Mouse (Mus musculus) lung, embryonic 14.5 days (tissue): ENCODE measurements around the gene Ptprg. TPM values are rescaled to one million over a fixed set of nuclear protein-coding genes. Genes with fewer than 3 reads are reported as not detected.

ENCODE experiments used
- ATAC-seq: fragments of 200-750 bp; cut with Nextera tagmentation; 2 replicates; pipeline ENCODE4 v1.8.0; 2017; ENCODE audit warnings: mild to moderate bottlenecking, moderate TSS enrichment, moderate library complexity; ENCODE audit not compliant: insufficient read depth
- DNase-seq: peaks from one replicate; pipeline ENCODE4 v3.0.0-alpha.2; 2015
- H3K27ac ChIP-seq: fragments of 300-500 bp; sonication (generic); 2 replicates; pipeline ENCODE4 v1.5.1; 2014; ENCODE audit warnings: low read depth, mild to moderate bottlenecking, moderate library complexity
- H3K27me3 ChIP-seq: fragments of 300-500 bp; sonication (generic); 2 replicates; pipeline ENCODE4 v1.6.1; 2014; ENCODE audit warnings: low read length, control low read depth; ENCODE audit not compliant: insufficient read depth
- H3K36me3 ChIP-seq: fragments of 300-500 bp; sonication (generic); 2 replicates; pipeline ENCODE4 v1.6.1; 2014; ENCODE audit warnings: control low read depth; ENCODE audit not compliant: insufficient read depth
- H3K4me1 ChIP-seq: fragments of 300-500 bp; sonication (generic); 2 replicates; pipeline ENCODE4 v1.6.1; 2014; ENCODE audit warnings: antibody characterized with exemption, control low read depth; ENCODE audit not compliant: insufficient read depth
- H3K4me2 ChIP-seq: fragments of 300-500 bp; sonication (generic); 2 replicates; pipeline ENCODE4 v1.6.1; 2014; ENCODE audit warnings: mild to moderate bottlenecking
- H3K4me3 ChIP-seq: fragments of 300-500 bp; sonication (generic); 2 replicates; pipeline ENCODE4 v1.5.1; 2014; ENCODE audit warnings: low read depth, low read length
- H3K9ac ChIP-seq: fragments of 300-500 bp; sonication (generic); 2 replicates; pipeline ENCODE4 v1.6.1; 2014
- H3K9me3 ChIP-seq: fragments of 300-500 bp; sonication (generic); 2 replicates; pipeline ENCODE4 v1.6.1; 2016; ENCODE audit warnings: low read depth, low read length, control low read depth
- CTCF ChIP-seq: IDR thresholded peaks from 2 replicates; pipeline ENCODE4 v1.5.1; 2016; ENCODE audit warnings: antibody characterized with exemption, low read depth
- WGBS: fragments of 180-500 bp; shearing (Covaris S2); extraction: QIAGEN DNeasy Blood & Tissue Kit; methylation state at CpG from one replicate; pipeline ENCODE4 v1.1.7; 2014; 5-methylcytosine and 5-hydroxymethylcytosine counted together
- polyA plus RNA-seq: library from polyadenylated mRNA; unstranded; fragments of >200 nt; fragmentation: Nextera tagmentation; extraction: Ambion mirVana; gene quantifications from 2 replicates; pipeline ENCODE4 v1.2.1, GENCODE M21; 2014

Gene Ptprg
- polyA plus RNA-seq, 1 experiment from 2014 or later = 43.2 TPM

DNA sequence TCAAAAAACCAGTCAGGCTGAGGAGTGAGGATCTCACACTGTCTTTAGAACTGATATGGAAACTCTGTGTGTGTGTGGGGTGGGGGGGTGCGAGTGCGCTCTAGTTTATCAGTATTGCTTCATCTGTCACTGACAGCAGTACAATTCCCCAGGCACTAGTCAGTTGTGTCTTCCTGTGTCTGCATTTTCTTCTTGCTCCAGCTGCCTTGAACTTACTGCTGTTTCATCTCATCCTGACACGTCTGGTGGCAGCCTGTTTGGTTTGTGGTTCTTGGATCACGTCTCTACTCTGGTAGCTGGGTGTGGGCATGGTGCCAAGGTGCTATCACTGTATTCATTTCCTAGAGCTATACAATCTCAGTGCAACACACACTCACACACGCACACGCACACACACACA lies 64.0 kb downstream of the Ptprg start:
- DNase-seq = peak; percentile 93
- TF ChIP-seq CTCF = no peak
- no peak overlapping the region for H3K4me3 ChIP-seq
- no peak overlapping the region for H3K27ac ChIP-seq
- no peaks in the 10 kb centered on the region for H3K36me3 ChIP-seq
- no peaks in the 10 kb centered on the region for H3K9me3 ChIP-seq
- peaks cover 20% of the 10 kb centered on the region for H3K4me1 ChIP-seq
- H3K4me2 ChIP-seq = no peak overlapping the region
- no peak overlapping the region for H3K9ac ChIP-seq
- no peaks in the 10 kb centered on the region for H3K27me3 ChIP-seq
- WGBS = 23% methylated on average over 6 of the region's 6 CpGs
- ATAC-seq = peak; percentile 95

DNA sequence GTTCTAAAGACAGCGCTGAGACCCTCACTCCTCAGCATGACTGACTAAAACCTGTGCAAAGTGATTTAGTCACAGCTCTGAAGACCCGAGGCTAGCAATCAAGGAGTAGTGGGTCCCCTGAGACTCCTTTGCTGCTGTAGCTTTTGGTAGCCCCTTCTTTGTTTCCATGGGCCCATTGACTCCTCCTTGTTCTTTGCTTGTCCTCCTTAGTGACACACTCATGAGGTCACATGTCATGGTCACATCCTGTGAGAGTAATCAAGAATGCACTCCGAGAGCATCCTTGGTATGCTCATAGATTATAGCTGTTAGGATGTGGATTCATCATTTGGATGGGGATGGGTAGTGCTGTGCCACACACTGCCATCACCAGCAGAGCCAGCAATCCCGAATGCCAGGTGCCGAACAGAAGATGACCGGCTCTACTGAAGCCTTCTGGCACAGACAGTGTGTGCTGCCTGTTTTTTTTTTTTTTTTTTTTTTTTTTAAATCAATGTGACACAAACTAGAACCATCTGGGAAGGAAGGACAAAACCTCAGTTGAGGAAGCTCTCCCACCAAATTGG lies 64.9 kb downstream of the Ptprg start:
- H3K9me3 ChIP-seq = no peaks in the 10 kb centered on the region
- peaks cover 12% of the 10 kb centered on the region; the same call in 1 of the 2 replicates for H3K4me1 ChIP-seq
- no peak overlapping the region for H3K4me2 ChIP-seq
- no peaks in the 10 kb centered on the region for H3K27me3 ChIP-seq
- H3K27ac ChIP-seq = no peak overlapping the region
- H3K9ac ChIP-seq = no peak overlapping the region
- peak; percentile 48 for DNase-seq
- 54% methylated on average over 6 of the region's 6 CpGs for WGBS
- peak; percentile 37 for ATAC-seq
- no peaks in the 10 kb centered on the region for H3K36me3 ChIP-seq
- TF ChIP-seq CTCF = no peak
- no peak overlapping the region for H3K4me3 ChIP-seq

DNA sequence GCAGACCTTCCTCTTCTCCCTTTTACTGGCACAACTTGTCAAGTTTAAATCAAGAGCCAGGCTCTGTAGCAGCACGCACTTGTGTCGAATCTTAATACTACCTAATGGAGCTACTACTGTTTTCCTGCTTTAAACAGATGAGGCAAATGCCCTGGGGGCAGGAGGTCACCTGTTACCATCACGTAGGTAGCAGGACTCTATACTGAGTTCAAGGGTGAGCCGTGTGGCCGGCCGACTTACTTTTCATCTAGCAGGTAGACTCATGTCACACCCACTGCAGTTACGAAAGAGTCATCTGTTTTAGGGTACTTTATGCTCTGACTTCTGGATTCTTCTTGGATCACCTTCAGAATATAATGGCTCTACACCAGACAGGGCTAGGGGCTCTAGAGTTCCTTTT lies 66.3 kb downstream of the Ptprg start:
- no peak for TF ChIP-seq CTCF
- no peaks in the 10 kb centered on the region for H3K9me3 ChIP-seq
- no peak overlapping the region for H3K4me3 ChIP-seq
- H3K36me3 ChIP-seq = no peaks in the 10 kb centered on the region
- ATAC-seq (no peak), DNase-seq (no peak)
- no peak overlapping the region for H3K4me2 ChIP-seq
- H3K27ac ChIP-seq = no peak overlapping the region
- no peaks in the 10 kb centered on the region for H3K27me3 ChIP-seq
- peaks cover 10% of the 10 kb centered on the region; the same call in 1 of the 2 replicates for H3K4me1 ChIP-seq
- no peak overlapping the region for H3K9ac ChIP-seq
- 82% methylated on average over 7 of the region's 7 CpGs for WGBS

DNA sequence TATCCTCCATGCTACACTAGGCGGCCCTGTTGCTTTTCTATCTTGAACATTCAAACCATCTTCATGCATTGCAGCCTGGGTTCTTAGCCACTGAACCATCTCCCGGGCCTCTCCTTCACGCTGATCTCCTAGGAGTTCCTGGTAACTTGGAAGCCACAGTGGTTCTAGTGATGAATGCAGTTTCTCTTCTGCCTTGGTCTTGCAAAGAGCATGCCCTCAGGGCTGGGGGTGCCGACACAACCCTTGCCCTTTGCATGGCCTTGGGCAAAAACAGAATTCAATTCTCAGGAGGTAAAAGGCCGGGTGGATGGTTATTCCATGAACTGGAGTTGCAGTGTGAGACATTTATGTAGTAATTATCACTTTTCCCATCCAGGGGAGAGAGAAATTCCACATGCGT lies 67.0 kb downstream of the Ptprg start:
- Histone ChIP-seq H3K9me3 (no peaks in the 10 kb centered on the region), H3K4me2 (no peak overlapping the region), H3K27ac (no peak overlapping the region), H3K9ac (no peak overlapping the region), H3K4me3 (no peak overlapping the region), H3K27me3 (no peaks in the 10 kb centered on the region), H3K36me3 (no peaks in the 10 kb centered on the region), H3K4me1 (peaks cover 10% of the 10 kb centered on the region; the same call in 1 of the 2 replicates)
- ATAC-seq (no peak), DNase-seq (no peak)
- TF ChIP-seq CTCF = no peak
- 85% methylated on average over 6 of the region's 6 CpGs for WGBS

DNA sequence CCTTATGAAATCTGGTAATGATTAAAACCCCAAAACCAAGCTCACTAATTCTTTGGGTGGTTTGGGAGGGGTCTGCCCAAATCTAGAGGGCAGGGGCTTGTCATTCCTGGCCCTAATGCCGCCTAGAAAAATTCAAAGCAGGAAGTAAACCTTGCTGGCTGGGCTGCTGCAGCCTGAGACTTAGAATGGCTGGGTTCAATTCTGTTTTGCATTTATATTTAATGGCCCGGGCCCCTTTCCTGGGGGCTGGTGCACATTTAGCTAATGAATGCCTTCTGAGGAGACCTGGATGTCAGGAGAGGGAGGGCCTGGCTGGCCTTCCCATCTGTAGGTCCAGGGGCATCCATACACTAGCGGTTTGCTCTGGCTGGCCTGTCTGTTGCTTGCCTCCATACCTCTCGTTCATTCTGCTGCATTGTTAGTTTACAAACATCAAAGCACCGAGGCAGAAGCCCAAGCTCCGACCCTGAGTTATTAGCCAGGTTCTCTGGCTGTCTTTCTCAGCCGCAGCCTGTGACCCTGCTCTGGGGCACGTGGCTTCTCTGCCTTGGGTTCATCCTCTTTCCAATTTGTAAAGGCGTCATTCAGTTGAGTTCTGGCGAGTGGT lies 67.7 kb downstream of the Ptprg start:
- Histone ChIP-seq H3K27ac (no peak overlapping the region), H3K27me3 (no peaks in the 10 kb centered on the region), H3K4me3 (no peak overlapping the region), H3K4me2 (no peak overlapping the region), H3K9me3 (no peaks in the 10 kb centered on the region), H3K9ac (no peak overlapping the region), H3K4me1 (peaks cover 7% of the 10 kb centered on the region; the same call in 1 of the 2 replicates), H3K36me3 (no peaks in the 10 kb centered on the region)
- no peak for DNase-seq
- ATAC-seq = no peak
- TF ChIP-seq CTCF = no peak
- WGBS = 44% methylated on average over 10 of the region's 10 CpGs

DNA sequence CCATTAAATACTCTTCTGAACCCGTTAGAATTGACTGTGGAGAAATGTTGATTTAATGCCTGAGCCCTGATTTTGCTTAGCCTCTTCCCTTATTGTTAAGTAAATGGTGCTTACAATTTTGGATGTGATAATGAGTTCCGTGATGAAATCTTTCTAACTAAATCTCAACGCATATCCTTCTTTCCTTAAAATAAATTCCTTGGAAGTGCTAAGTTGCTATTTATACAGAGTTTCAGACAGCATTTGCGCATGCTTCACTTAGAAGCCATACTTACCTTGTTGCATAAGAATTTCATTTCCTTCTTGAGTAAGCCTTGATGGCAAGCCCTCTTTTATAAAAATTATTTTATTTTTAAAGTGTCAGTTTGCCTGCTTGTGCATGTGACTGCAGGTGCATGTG lies 70.2 kb downstream of the Ptprg start:
- Histone ChIP-seq H3K4me3 (no peak overlapping the region), H3K4me1 (no peaks in the 10 kb centered on the region), H3K27ac (no peak overlapping the region), H3K36me3 (no peaks in the 10 kb centered on the region), H3K9ac (no peak overlapping the region), H3K9me3 (no peaks in the 10 kb centered on the region), H3K27me3 (no peaks in the 10 kb centered on the region), H3K4me2 (no peak overlapping the region)
- DNase-seq = no peak
- WGBS = 78% methylated on average over 4 of the region's 4 CpGs
- no peak for TF ChIP-seq CTCF
- ATAC-seq = no peak

DNA sequence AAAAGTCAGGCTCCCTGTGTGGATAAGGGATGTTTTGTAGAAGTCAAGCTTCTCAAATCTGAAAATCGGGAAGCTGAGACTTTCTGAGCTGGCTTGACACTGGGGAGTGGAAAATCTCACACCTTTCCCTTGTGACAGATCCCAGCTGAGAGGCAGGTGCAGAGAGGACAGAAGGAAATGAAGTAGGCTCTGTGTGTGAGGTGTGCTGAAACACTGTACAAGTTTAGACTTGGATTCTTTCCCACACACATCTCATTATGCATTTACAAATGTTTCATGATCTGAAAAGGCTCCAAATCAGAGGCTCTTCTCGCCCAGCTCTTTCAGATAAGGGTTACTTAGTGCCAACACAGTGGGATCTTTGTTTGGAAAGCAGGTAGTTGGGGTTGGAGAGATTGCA lies 77.4 kb downstream of the Ptprg start:
- ATAC-seq = no peak
- no peaks in the 10 kb centered on the region for H3K9me3 ChIP-seq
- DNase-seq = no peak
- TF ChIP-seq CTCF = no peak
- H3K4me2 ChIP-seq = no peak overlapping the region
- H3K4me1 ChIP-seq = no peaks in the 10 kb centered on the region
- 36% methylated on average over 2 of the region's 2 CpGs for WGBS
- no peak overlapping the region for H3K9ac ChIP-seq
- H3K4me3 ChIP-seq = no peak overlapping the region
- H3K36me3 ChIP-seq = no peaks in the 10 kb centered on the region
- H3K27ac ChIP-seq = no peak overlapping the region
- H3K27me3 ChIP-seq = no peaks in the 10 kb centered on the region

DNA sequence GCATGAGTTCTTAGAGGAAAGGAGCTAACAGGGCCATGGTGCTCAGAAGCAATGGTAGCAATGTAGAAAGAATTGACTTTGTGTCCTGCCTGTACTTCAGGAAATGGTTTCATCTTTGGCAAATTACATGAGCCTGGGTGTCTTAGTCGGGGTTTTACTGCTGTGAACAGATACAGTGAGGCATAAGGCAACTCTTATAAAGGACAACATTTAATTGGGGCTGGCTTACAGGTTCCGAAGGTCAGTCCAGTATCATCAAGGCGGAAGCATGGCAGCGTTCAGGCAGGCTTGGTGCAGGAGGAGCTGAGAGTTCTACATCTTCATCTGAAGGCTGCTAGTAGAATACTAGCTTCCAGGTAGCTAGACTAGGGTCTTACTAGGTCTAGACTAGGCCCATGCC lies 78.2 kb downstream of the Ptprg start:
- TF ChIP-seq CTCF = no peak
- WGBS = 89% methylated on average over 4 of the region's 4 CpGs
- Histone ChIP-seq H3K9ac (no peak overlapping the region), H3K4me1 (no peaks in the 10 kb centered on the region), H3K4me2 (no peak overlapping the region), H3K36me3 (no peaks in the 10 kb centered on the region), H3K27ac (no peak overlapping the region), H3K4me3 (no peak overlapping the region), H3K27me3 (no peaks in the 10 kb centered on the region), H3K9me3 (no peaks in the 10 kb centered on the region)
- ATAC-seq = no peak
- no peak for DNase-seq
